Mouse (Mus musculus): ENCODE measurements around the gene Btnl2. TPM values are rescaled to one million over a fixed set of nuclear protein-coding genes. Genes with fewer than 3 reads are reported as not detected.

Btnl2 gene
- polyA plus RNA-seq, 1 experiment from 2014 or later, result not detected

- Histone ChIP-seq H3K4me1 (no peaks in the 10 kb centered on the region), H3K27ac (no peak overlapping the region), H3K27me3 (0 out of 2 replicates have a peak, but pooled peaks cover 4% of the 10 kb centered on the region), H3K36me3 (ENCODE audit: poor library complexity, severe bottlenecking) (no peaks in the 10 kb centered on the region), H3K4me2 (no peak overlapping the region), H3K9me3 (replicated peaks) (no peaks in the 10 kb centered on the region), H3K9ac (no peak overlapping the region), H3K4me3 (no peak overlapping the region)
- WGBS, result 94% methylated on average over 1 of the region's 1 CpGs
- no peak for ATAC-seq
Observed at GRCm38 (mm10) chr17:34354940-34355339, 318 bp downstream of the Btnl2 start.

DNA sequence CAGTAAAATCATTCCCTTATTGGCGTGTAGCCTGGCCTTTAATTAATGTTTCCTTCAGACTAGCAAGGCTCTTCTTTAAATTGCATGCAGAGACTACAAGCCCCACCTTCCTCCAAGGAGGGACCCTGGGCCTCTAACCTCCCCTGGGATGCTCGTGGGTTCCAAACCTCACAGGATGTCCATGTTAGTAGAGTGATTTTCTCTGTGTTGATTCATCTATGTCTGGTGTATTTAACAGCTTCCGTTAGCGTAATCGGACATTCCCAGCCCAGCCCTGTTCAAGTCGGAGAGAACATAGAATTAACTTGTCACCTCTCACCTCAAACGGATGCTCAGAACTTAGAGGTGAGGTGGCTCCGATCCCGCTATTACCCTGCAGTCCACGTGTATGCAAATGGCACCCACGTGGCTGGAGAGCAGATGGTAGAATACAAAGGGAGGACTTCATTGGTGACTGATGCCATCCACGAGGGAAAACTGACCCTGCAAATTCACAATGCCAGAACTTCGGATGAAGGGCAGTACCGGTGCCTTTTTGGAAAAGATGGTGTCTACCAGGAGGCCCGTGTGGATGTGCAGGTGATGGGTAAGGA is 8.4 kb downstream of the Btnl2 start:
- Histone ChIP-seq H3K4me2 (no peak overlapping the region), H3K27me3 (no peaks in the 10 kb centered on the region), H3K4me1 (no peaks in the 10 kb centered on the region), H3K4me3 (no peak overlapping the region), H3K9ac (no peak overlapping the region), H3K27ac (no peak overlapping the region), H3K36me3 (ENCODE audit: poor library complexity, severe bottlenecking) (no peaks in the 10 kb centered on the region), H3K9me3 (replicated peaks) (no peaks in the 10 kb centered on the region)
- 86% methylated on average over 15 of the region's 15 CpGs for WGBS
- ATAC-seq, result no peak

DNA sequence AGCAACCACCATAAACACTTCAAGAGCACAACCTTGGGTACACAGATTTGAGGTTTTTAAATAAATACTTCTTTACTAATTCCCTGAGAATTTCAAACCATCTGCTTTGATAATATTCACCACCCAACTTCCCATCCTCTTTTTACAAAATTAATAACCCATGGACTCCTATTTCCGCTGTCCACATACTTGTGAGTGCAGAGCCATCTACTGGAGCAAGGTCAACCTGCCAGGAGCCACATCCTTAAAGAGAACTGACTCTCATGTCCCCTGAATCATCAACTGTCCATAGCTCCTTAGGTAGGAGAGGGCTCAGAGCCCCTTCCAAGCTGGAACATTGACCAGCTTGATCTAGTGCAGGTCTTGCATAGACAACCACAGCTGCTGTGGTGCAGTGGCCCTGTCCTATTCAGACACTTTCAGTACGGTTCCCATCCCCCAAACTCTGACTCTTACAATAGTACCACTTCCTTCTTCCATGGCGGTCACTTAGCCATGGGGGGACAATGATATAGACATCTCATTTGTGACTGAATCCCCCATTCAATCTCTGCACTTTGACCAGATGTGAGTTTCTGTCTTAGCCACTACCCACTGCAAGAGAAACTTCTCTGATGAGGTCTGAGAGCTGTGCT is 9.2 kb downstream of the Btnl2 start:
- Histone ChIP-seq H3K4me1 (no peaks in the 10 kb centered on the region), H3K27me3 (no peaks in the 10 kb centered on the region), H3K36me3 (ENCODE audit: poor library complexity, severe bottlenecking) (no peaks in the 10 kb centered on the region), H3K4me3 (no peak overlapping the region), H3K27ac (no peak overlapping the region), H3K4me2 (no peak overlapping the region), H3K9ac (no peak overlapping the region), H3K9me3 (replicated peaks) (no peaks in the 10 kb centered on the region)
- no peak for ATAC-seq
- WGBS, result 85% methylated on average over 3 of the region's 3 CpGs

GRCm38 (mm10) chr17:34365031-34365430 is 10.4 kb downstream of the Btnl2 start:
- H3K4me1 ChIP-seq, result no peaks in the 10 kb centered on the region
- no peaks in the 10 kb centered on the region for H3K9me3 ChIP-seq (replicated peaks)
- H3K27me3 ChIP-seq, result no peaks in the 10 kb centered on the region
- H3K36me3 ChIP-seq (ENCODE audit: poor library complexity, severe bottlenecking), result no peaks in the 10 kb centered on the region
- H3K4me2 ChIP-seq, result no peak overlapping the region
- H3K4me3 ChIP-seq, result no peak overlapping the region
- no peak overlapping the region for H3K27ac ChIP-seq
- ATAC-seq, result no peak
- 75% methylated on average over 10 of the region's 10 CpGs for WGBS
- no peak overlapping the region for H3K9ac ChIP-seq

- H3K27me3 ChIP-seq, result no peaks in the 10 kb centered on the region
Observed at GRCm38 (mm10) chr17:34370563-34370962, 15.9 kb downstream of the Btnl2 start.

GRCm38 (mm10) chr17:34373055-34373709 is 18.6 kb downstream of the Btnl2 start:
- Histone ChIP-seq H3K27ac (no peak overlapping the region), H3K4me1 (0 out of 2 replicates have a peak, but pooled peaks cover 3% of the 10 kb centered on the region), H3K9me3 (replicated peaks) (no peaks in the 10 kb centered on the region), H3K4me2 (no peak overlapping the region), H3K4me3 (no peak overlapping the region), H3K27me3 (no peaks in the 10 kb centered on the region), H3K9ac (no peak overlapping the region), H3K36me3 (ENCODE audit: poor library complexity, severe bottlenecking) (no peaks in the 10 kb centered on the region)
- WGBS, result 83% methylated on average over 6 of the region's 6 CpGs
- ATAC-seq, result no peak

More at GRCm38 (mm10) chr17:34370563-34370962, 15.9 kb downstream of the Btnl2 start:
- H3K4me2 ChIP-seq, result no peak overlapping the region
- no peak for ATAC-seq
- H3K36me3 ChIP-seq (ENCODE audit: poor library complexity, severe bottlenecking), result no peaks in the 10 kb centered on the region
- H3K9ac ChIP-seq, result no peak overlapping the region
- no peak overlapping the region for H3K27ac ChIP-seq
- WGBS, result 85% methylated on average over 4 of the region's 4 CpGs
- no peak overlapping the region for H3K4me3 ChIP-seq
- H3K4me1 ChIP-seq, result no peaks in the 10 kb centered on the region
- H3K9me3 ChIP-seq (replicated peaks), result no peaks in the 10 kb centered on the region

GRCm38 (mm10) chr17:34376847-34377246 is 22.2 kb downstream of the Btnl2 start, which contains the start of gene Btnl1:
Btnl1 (plus strand) TSS chr17:34377132.
- WGBS, result 81% methylated on average over 2 of the region's 2 CpGs
- H3K9ac ChIP-seq, result no peak within 1 kb of the TSS
- H3K4me2 ChIP-seq, result no peak within 1 kb of the TSS
- no peaks in the 10 kb centered on the region for H3K36me3 ChIP-seq (ENCODE audit: poor library complexity, severe bottlenecking)
- no peak within 1 kb of the TSS for H3K27ac ChIP-seq
- no peak within 1 kb of the TSS for H3K4me3 ChIP-seq
- no peaks in the 10 kb centered on the region; the same call in 1 of the 2 replicates for H3K27me3 ChIP-seq
- H3K4me1 ChIP-seq, result 0 out of 2 replicates have a peak, but pooled peaks cover 3% of the 10 kb centered on the region
- no peak for ATAC-seq
- no peaks in the 10 kb centered on the region for H3K9me3 ChIP-seq (replicated peaks)

DNA sequence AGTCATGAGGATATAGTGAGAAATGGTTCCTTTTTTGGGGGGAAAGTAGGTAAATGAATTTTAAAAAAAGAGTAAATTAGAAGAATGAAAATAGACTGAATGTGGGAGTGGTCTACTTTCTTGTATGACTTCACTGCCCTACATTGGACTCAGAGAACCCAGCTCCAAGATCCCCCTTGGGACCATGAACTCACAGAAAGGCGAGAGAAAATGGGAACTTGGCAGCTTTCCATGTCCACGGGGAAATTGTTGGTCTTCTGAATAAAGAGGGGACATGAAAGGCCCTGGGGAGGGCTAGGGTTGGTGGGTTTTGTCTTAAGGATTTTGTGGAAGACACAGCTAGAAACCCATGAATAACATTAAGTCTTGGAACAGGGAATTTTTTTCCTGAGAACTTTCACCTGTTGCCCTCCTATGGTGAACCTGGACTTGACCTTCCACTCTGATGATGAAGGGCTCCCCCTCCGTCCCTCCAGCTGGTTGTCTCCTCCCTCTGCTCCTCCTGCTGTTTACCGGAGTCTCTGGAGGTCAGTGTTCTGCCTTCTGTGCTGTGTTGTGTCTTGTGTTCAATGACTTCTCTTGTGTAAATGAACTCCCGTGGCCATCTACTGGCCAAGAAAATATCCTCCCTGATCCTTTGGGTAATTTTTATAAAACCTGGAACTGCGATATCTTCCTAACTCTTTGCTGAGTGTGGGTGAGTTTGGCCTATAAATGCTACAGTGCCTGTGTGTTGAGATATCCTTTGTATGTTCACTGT is 23.0 kb downstream of the Btnl2 start:
- Histone ChIP-seq H3K9ac (no peak overlapping the region), H3K9me3 (replicated peaks) (no peaks in the 10 kb centered on the region), H3K4me1 (0 out of 2 replicates have a peak, but pooled peaks cover 3% of the 10 kb centered on the region), H3K4me2 (no peak overlapping the region), H3K27ac (no peak overlapping the region), H3K27me3 (no peaks in the 10 kb centered on the region; the same call in 1 of the 2 replicates), H3K4me3 (no peak overlapping the region), H3K36me3 (ENCODE audit: poor library complexity, severe bottlenecking) (no peaks in the 10 kb centered on the region)
- no peak for ATAC-seq
- 61% methylated on average over 6 of the region's 6 CpGs for WGBS

GRCm38 (mm10) chr17:34378716-34379115 is 24.1 kb downstream of the Btnl2 start:
- no peaks in the 10 kb centered on the region for H3K36me3 ChIP-seq (ENCODE audit: poor library complexity, severe bottlenecking)
- H3K27me3 ChIP-seq, result no peaks in the 10 kb centered on the region; the same call in 1 of the 2 replicates
- no peak for ATAC-seq
- H3K4me1 ChIP-seq, result 0 out of 2 replicates have a peak, but pooled peaks cover 3% of the 10 kb centered on the region
- no peak overlapping the region for H3K27ac ChIP-seq
- no peaks in the 10 kb centered on the region for H3K9me3 ChIP-seq (replicated peaks)
- H3K9ac ChIP-seq, result no peak overlapping the region
- H3K4me3 ChIP-seq, result no peak overlapping the region
- 80% methylated on average over 2 of the region's 2 CpGs for WGBS
- H3K4me2 ChIP-seq, result no peak overlapping the region

DNA sequence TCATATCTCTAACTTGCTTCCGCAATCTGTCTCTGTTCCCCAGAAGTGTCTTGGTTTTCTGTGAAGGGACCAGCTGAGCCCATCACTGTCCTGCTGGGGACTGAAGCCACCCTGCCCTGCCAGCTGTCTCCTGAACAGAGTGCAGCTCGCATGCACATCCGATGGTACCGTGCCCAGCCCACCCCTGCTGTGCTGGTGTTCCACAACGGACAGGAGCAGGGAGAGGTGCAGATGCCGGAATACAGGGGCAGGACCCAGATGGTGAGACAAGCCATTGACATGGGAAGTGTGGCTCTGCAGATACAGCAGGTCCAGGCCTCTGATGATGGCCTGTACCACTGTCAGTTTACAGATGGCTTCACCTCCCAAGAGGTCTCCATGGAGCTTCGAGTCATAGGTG is 24.8 kb downstream of the Btnl2 start:
- Histone ChIP-seq H3K27ac (no peak overlapping the region), H3K36me3 (ENCODE audit: poor library complexity, severe bottlenecking) (no peaks in the 10 kb centered on the region), H3K4me2 (no peak overlapping the region), H3K4me1 (0 out of 2 replicates have a peak, but pooled peaks cover 3% of the 10 kb centered on the region), H3K4me3 (no peak overlapping the region), H3K9me3 (replicated peaks) (no peaks in the 10 kb centered on the region), H3K27me3 (no peaks in the 10 kb centered on the region; the same call in 1 of the 2 replicates), H3K9ac (no peak overlapping the region)
- 83% methylated on average over 7 of the region's 7 CpGs for WGBS
- no peak for ATAC-seq

- ATAC-seq, result no peak
- Histone ChIP-seq H3K4me1 (0 out of 2 replicates have a peak, but pooled peaks cover 3% of the 10 kb centered on the region), H3K9me3 (replicated peaks) (no peaks in the 10 kb centered on the region), H3K27me3 (no peaks in the 10 kb centered on the region; the same call in 1 of the 2 replicates), H3K4me2 (no peak overlapping the region), H3K27ac (no peak overlapping the region), H3K4me3 (no peak overlapping the region), H3K36me3 (ENCODE audit: poor library complexity, severe bottlenecking) (no peaks in the 10 kb centered on the region), H3K9ac (no peak overlapping the region)
- 66% methylated on average over 11 of the region's 11 CpGs for WGBS
Observed at GRCm38 (mm10) chr17:34381876-34382275, 27.3 kb downstream of the Btnl2 start.

DNA sequence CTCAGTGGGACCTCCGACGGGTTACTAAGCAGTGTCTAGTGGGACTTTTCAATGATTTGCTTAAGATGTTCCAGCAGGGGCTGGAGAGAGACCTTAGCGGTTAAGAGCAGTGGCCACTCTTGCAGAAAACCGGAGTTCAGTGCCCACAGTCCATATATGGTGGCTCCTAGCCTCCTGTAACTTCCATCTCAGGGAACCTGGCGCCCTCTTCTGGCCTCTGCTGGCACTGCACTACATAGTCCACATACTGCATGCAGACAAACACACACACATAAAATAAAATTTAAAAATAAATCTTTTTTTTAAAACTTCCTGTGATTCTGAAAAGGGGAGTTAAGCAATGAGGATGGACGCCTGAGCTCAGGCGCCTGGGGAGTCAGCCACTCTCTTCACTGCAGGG is 28.6 kb downstream of the Btnl2 start:
- H3K4me1 ChIP-seq, result no peaks in the 10 kb centered on the region
- WGBS, result 72% methylated on average over 7 of the region's 7 CpGs
- H3K4me3 ChIP-seq, result no peak overlapping the region
- no peaks in the 10 kb centered on the region; the same call in 1 of the 2 replicates for H3K27me3 ChIP-seq
- H3K9me3 ChIP-seq (replicated peaks), result no peaks in the 10 kb centered on the region
- no peak overlapping the region for H3K9ac ChIP-seq
- H3K27ac ChIP-seq, result no peak overlapping the region
- H3K4me2 ChIP-seq, result no peak overlapping the region
- no peak for ATAC-seq
- no peaks in the 10 kb centered on the region for H3K36me3 ChIP-seq (ENCODE audit: poor library complexity, severe bottlenecking)

Measured in forebrain, embryonic 13.5 days (tissue).